Mouse (Mus musculus) heart, postnatal 14 days (tissue): Measurements from ENCODE around the gene Mfge8. TPM values are rescaled to one million over a fixed set of nuclear protein-coding genes. Genes with fewer than 3 reads are reported as not detected.

ENCODE experiments used
- DNase-seq, 2 experiments: peaks; one replicate each; pipeline ENCODE4 v3.0.0; 2021 to 2022
- intact Hi-C: fragments of 180-260 bp; cut with DNase I; formaldehyde crosslinking; loops from one replicate; pipeline ENCODE4 v1.15.1; 2025
- total RNA-seq, 2 experiments: library from RNA; stranded (reverse); gene quantifications; 2 replicates each; pipeline ENCODE4 v1.2.3; 2021

Gene Mfge8
- total RNA-seq, 2 experiments from 2014 or later: 145 to 153 TPM

- intact Hi-C loops: no loop called here
Measured at GRCm38 (mm10) chr7:79139328-79139824, 9.5 kb downstream of the Mfge8 start.

GRCm38 (mm10) chr7:79133391-79133790, 15.5 kb downstream of the Mfge8 start:
- intact Hi-C loops: no loop called here
- DNase-seq: peak in 1 of 2 experiments; percentile 21

More at GRCm38 (mm10) chr7:79139328-79139824, 9.5 kb downstream of the Mfge8 start:
- DNase-seq: no peak

- peak; percentile 34 to 37 for DNase-seq
- intact Hi-C loops: no loop called here
Measured at GRCm38 (mm10) chr7:79130843-79131444, 17.9 kb downstream of the Mfge8 start, which contains the start of gene Hapln3. Gene Hapln3 (minus strand): TSS chr7:79131018.

- DNase-seq: no peak
- intact Hi-C loops: no loop called here
Measured at GRCm38 (mm10) chr7:79130385-79130784, 18.5 kb downstream of the Mfge8 start.

GRCm38 (mm10) chr7:79129883-79130282, 19.0 kb downstream of the Mfge8 start:
- no peak for DNase-seq
- intact Hi-C loops: no loop called here

GRCm38 (mm10) chr7:79123465-79123864, 25.4 kb downstream of the Mfge8 start:
- intact Hi-C loops: no loop called here
- no peak for DNase-seq

GRCm38 (mm10) chr7:79113848-79114247, 35.0 kb downstream of the Mfge8 start:
- intact Hi-C loops: no loop called here
- DNase-seq: no peak

GRCm38 (mm10) chr7:79096492-79096891, 52.4 kb downstream of the Mfge8 start:
- intact Hi-C loops: no loop called here

GRCm38 (mm10) chr7:79089111-79089510, 59.7 kb downstream of the Mfge8 start:
- peak in 1 of 2 experiments; percentile 17 for DNase-seq
- intact Hi-C loops: loop anchor here (10.0 kb wide), 1 partner anchor 294 kb away; no protein-coding TSS in a partner anchor

More at GRCm38 (mm10) chr7:79096492-79096891, 52.4 kb downstream of the Mfge8 start:
- DNase-seq: no peak

Other genes starting within 250 kb of the Mfge8 start
- gene Isg20, start 235.6 kb downstream of the Mfge8 start, total RNA-seq: 10 to 100 TPM; 21.5 to 23.6 TPM
- gene Acan, start 95.6 kb downstream of the Mfge8 start, total RNA-seq: under 1 TPM; 0.60 to 0.93 TPM
- gene Hapln3, start 18.0 kb downstream of the Mfge8 start, total RNA-seq: under 1 TPM; 0.34 to 0.45 TPM
- 10 to 100 TPM; 40.3 to 45.0 TPM for gene Abhd2, start 124.1 kb upstream of the Mfge8 start, total RNA-seq
- gene Rlbp1, start 238.0 kb upstream of the Mfge8 start, total RNA-seq: not detected
- gene Fanci, start 242.9 kb upstream of the Mfge8 start, total RNA-seq: 1 to 10 TPM in 1 of 2 experiments, under 1 TPM in 1; 0.55 to 1.5 TPM